Mouse (Mus musculus) E14TG2a.4 (cell line): ENCODE data around the gene Klhl41.

Source experiments
- H3K27me3 ChIP-seq: 2 replicates; pipeline ENCODE4 v1.6.1; 2014; ENCODE audit warnings: low read length, control low read depth; ENCODE audit not compliant: insufficient read depth
- H3K36me3 ChIP-seq: 2 replicates; pipeline ENCODE4 v1.6.1; 2014; ENCODE audit warnings: low read length, control low read depth; ENCODE audit not compliant: insufficient read depth
- H3K4me1 ChIP-seq: replicated peaks from 2 replicates; pipeline ENCODE4 v1.6.1; 2014; ENCODE audit warnings: low read depth, low read length, control low read depth
- H3K4me3 ChIP-seq: replicated peaks from 2 replicates; pipeline ENCODE4 v1.5.1; 2014; ENCODE audit warnings: mild to moderate bottlenecking, low read length
- H3K9me3 ChIP-seq: 2 replicates; pipeline ENCODE4 v1.6.1; 2014; ENCODE audit warnings: low read length, control low read depth
- CTCF ChIP-seq: conservative IDR thresholded peaks from 2 replicates; pipeline ENCODE4 v1.5.1; 2014; ENCODE audit warnings: low read length
- NANOG ChIP-seq: IDR thresholded peaks from 2 replicates; pipeline ENCODE4 v1.6.1; 2014; ENCODE audit warnings: borderline replicate concordance, low read length, mixed read lengths
- POU5F1 ChIP-seq: IDR thresholded peaks from 2 replicates; pipeline ENCODE4 v1.6.1; 2014; ENCODE audit warnings: low read length, borderline replicate concordance

Klhl41 gene

DNA sequence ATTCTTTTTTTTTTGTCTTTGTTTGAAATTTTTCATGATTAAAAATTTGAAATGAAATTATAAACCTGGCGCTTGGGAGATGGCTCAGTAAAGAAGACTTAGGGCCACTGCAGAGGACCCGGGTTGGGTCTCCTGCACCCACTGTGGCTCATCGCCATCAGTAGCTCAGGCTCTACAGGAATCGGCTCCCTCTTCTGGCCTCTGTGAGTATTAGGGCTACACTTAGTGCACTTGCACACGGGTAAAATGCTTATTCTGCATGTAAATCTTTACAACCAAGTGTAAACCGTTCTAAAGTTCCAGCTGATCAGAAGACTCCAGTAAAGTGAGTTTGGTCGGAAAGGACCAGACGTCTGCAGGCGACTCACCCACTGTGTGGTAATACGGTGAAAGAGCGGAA lies 23.6 kb downstream of the Klhl41 start:
- Histone ChIP-seq H3K36me3 (peaks cover 63% of the 10 kb centered on the region), H3K27me3 (no peaks in the 10 kb centered on the region), H3K4me1 (no peaks in the 10 kb centered on the region), H3K4me3 (no peak overlapping the region), H3K9me3 (no peaks in the 10 kb centered on the region)
- peak; percentile 44 for TF ChIP-seq CTCF
- no peak for TF ChIP-seq POU5F1
- no peak for TF ChIP-seq NANOG

- no peak for TF ChIP-seq POU5F1
- no peak for TF ChIP-seq CTCF
- no peak for TF ChIP-seq NANOG
- no peak overlapping the region for H3K4me3 ChIP-seq
- peaks cover 63% of the 10 kb centered on the region for H3K36me3 ChIP-seq
- H3K4me1 ChIP-seq: no peaks in the 10 kb centered on the region
- H3K9me3 ChIP-seq: no peaks in the 10 kb centered on the region
- H3K27me3 ChIP-seq: no peaks in the 10 kb centered on the region
Measured at GRCm38 (mm10) chr2:69700446-69700845, 30.5 kb downstream of the Klhl41 start.

- Histone ChIP-seq H3K36me3 (peaks cover 28% of the 10 kb centered on the region), H3K4me3 (peak overlapping the region; percentile 98), H3K9me3 (no peaks in the 10 kb centered on the region), H3K4me1 (peaks cover 37% of the 10 kb centered on the region), H3K27me3 (no peaks in the 10 kb centered on the region)
- no peak for TF ChIP-seq NANOG
- TF ChIP-seq POU5F1: no peak
- TF ChIP-seq CTCF: no peak
Measured at GRCm38 (mm10) chr2:69712171-69712570, 42.3 kb downstream of the Klhl41 start.

DNA sequence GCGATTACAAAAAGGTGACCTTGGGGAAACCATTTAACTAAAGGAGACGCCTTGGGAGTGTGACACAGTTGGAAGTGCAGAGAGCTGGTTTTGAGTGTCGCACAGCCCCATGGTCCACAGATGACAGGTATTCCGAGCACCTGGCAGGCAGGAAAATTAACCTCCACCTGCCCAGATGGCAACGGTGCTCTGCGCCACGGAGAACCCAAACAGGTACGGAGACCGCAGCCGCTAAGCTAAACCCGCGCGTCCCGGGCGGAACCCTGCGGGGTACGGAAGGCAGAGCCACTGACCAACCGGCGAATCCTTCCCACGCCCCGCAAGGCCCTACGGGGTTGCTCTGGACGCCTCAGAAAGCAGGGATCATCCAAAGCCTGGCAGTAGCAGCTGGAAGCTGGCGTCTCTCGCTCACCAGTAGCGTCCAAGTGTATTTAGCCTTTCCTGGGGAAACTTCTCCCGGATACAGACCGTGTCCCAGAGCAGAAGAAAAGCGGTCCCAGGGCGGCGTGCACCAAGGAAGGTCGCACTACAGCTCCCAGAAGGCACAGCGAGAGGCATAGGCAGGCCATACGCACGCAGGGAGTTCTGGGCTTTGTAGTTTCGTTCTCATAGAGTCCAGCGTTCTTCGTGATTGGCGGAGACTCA lies 43.2 kb downstream of the Klhl41 start, which contains the start of gene Fastkd1:
TSS of gene Fastkd1 (minus strand) at position 536 of the 645 bp plus-strand sequence.
- TF ChIP-seq POU5F1: no peak
- TF ChIP-seq NANOG: no peak
- TF ChIP-seq CTCF: no peak
- Histone ChIP-seq H3K36me3 (peaks cover 19% of the 10 kb centered on the region), H3K4me3 (peak within 1 kb of the TSS; percentile 98), H3K27me3 (no peaks in the 10 kb centered on the region), H3K9me3 (no peaks in the 10 kb centered on the region), H3K4me1 (peaks cover 37% of the 10 kb centered on the region)

DNA sequence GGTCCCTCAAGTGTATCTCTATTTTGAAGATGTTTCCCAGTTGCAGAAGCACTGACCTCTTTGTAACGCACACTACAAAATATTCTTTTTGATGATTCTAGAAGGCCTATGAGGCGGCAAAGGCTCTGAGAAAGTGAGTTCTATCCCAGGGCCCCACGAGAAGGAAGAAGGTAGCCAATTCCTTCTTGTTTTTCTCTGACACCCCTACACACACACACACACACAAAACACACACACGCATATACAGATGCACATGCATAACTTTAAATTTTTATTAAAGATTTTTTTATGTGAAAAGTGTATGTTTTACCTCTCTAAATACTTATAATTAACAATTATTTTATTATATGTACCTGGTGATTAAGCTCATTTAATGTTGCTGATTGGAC lies 43.7 kb downstream of the Klhl41 start:
- Histone ChIP-seq H3K4me1 (peaks cover 37% of the 10 kb centered on the region), H3K9me3 (no peaks in the 10 kb centered on the region), H3K4me3 (peak overlapping the region; percentile 98), H3K27me3 (no peaks in the 10 kb centered on the region), H3K36me3 (peaks cover 15% of the 10 kb centered on the region)
- TF ChIP-seq CTCF (no peak), NANOG (no peak), POU5F1 (no peak)

GRCm38 (mm10) chr2:69714126-69714525 lies 44.2 kb downstream of the Klhl41 start:
- no peak for TF ChIP-seq POU5F1
- no peak for TF ChIP-seq CTCF
- TF ChIP-seq NANOG: no peak
- Histone ChIP-seq H3K4me3 (no peak overlapping the region), H3K4me1 (peaks cover 40% of the 10 kb centered on the region), H3K27me3 (no peaks in the 10 kb centered on the region), H3K9me3 (no peaks in the 10 kb centered on the region), H3K36me3 (peaks cover 12% of the 10 kb centered on the region)

DNA sequence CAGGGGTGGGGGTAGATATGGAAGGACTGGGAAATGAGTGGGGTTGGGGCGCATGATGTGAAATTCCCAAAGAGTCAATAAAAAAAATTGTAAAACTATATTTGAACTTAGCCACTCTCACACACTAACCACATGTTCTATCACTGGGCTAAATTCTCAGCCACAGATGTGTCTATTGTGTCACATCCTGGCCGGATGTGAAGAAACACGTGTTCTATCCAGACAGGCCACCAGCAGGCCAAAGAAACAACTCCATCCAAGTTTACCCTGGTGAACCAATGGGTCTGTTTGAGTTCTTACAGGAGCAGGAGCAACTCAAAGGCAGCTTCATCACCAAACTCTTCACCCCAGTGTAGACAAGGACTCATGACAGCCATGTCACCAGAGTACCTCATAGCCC lies 46.6 kb downstream of the Klhl41 start:
- Histone ChIP-seq H3K4me1 (peaks cover 21% of the 10 kb centered on the region), H3K4me3 (no peak overlapping the region), H3K9me3 (no peaks in the 10 kb centered on the region), H3K27me3 (no peaks in the 10 kb centered on the region), H3K36me3 (no peaks in the 10 kb centered on the region)
- TF ChIP-seq POU5F1 (no peak), CTCF (no peak), NANOG (no peak)

DNA sequence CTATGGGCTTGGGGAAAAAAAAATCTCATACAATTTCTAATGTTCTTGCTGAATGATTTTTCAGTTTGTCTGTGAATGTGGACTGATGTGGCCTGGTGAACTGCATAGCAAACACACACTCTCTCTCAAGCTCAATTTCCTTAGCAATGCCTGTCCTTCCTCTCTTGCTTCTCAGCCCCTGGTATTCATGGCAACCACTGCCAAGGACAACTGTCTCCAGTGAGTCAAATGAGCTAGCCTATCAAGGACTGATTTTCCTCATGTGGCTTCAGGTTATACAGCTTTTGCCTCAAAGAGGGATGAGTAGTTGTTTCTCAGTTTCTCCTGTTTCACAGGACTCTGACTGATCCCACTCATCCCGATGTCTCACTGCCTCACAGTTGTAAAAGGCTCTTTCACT lies 49.2 kb downstream of the Klhl41 start:
- TF ChIP-seq CTCF (no peak), POU5F1 (no peak), NANOG (no peak)
- no peaks in the 10 kb centered on the region for H3K36me3 ChIP-seq
- no peak overlapping the region for H3K4me3 ChIP-seq
- H3K27me3 ChIP-seq: no peaks in the 10 kb centered on the region
- peaks cover 19% of the 10 kb centered on the region for H3K4me1 ChIP-seq
- H3K9me3 ChIP-seq: no peaks in the 10 kb centered on the region

DNA sequence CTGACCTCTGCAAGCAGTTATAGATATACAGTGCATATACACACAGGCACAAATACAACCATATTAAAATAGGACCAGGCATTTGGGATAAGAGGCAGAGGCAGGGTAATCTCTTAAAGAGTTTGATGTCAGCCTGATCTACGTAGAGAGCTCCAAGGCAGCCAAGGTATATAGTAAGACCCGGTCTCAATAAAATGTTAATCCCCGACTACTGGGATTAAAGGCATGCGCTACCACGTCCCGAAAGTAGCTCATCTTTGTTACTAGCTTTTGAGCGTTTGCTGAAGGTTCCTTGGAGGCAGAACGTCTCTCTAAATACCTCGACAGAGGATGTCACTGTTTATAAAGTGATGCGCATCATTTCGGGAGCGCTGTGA lies 52.3 kb downstream of the Klhl41 start, which contains the start of gene Ppig:
TSS of gene Ppig (plus strand) at position 273 of the 377 bp plus-strand sequence.
- Histone ChIP-seq H3K9me3 (no peaks in the 10 kb centered on the region), H3K36me3 (no peaks in the 10 kb centered on the region), H3K27me3 (no peaks in the 10 kb centered on the region), H3K4me3 (peak within 1 kb of the TSS; percentile 96), H3K4me1 (peaks cover 35% of the 10 kb centered on the region)
- TF ChIP-seq POU5F1: no peak
- no peak for TF ChIP-seq CTCF
- TF ChIP-seq NANOG: no peak
